Mouse (Mus musculus) cerebral cortex, adult 2 months (tissue): Measurements from ENCODE around the gene Fgf15.

Experiments
- WGBS: fragments of 180-500 bp; shearing (Covaris S2); methylation state at CpG from one replicate; pipeline ENCODE4 v1.1.7; 2018; 5-methylcytosine and 5-hydroxymethylcytosine counted together

The Fgf15 gene

GRCm38 (mm10) chr7:144890661-144891060 is 5.7 kb upstream of the Fgf15 start:
- WGBS: 82% methylated on average over 1 of the region's 1 CpGs

- 78% methylated on average over 2 of the region's 2 CpGs for WGBS
These were observed 4.5 kb upstream of the Fgf15 start for GRCm38 (mm10) chr7:144891863-144892262.

GRCm38 (mm10) chr7:144892322-144892721 is 4.0 kb upstream of the Fgf15 start:
- 62% methylated on average over 6 of the region's 6 CpGs for WGBS

GRCm38 (mm10) chr7:144894191-144894590 is 2.1 kb upstream of the Fgf15 start:
- WGBS: 14% methylated on average over 5 of the region's 5 CpGs

GRCm38 (mm10) chr7:144894706-144895105 is 1.6 kb upstream of the Fgf15 start:
- WGBS: 3% methylated on average over 4 of the region's 4 CpGs

- under 1% methylated on average over 37 of the region's 37 CpGs for WGBS
These were observed 823 bp upstream of the Fgf15 start for GRCm38 (mm10) chr7:144895305-144896111.

GRCm38 (mm10) chr7:144898506-144898905 is 2.2 kb downstream of the Fgf15 start:
- WGBS: 68% methylated on average over 6 of the region's 6 CpGs

- 95% methylated on average over 3 of the region's 3 CpGs for WGBS
These were observed 9.2 kb downstream of the Fgf15 start for GRCm38 (mm10) chr7:144905514-144905913.

- WGBS: 10% methylated on average over 28 of the region's 28 CpGs
These were observed 10.5 kb downstream of the Fgf15 start for GRCm38 (mm10) chr7:144906708-144907397.

- 23% methylated on average over 8 of the region's 8 CpGs for WGBS
These were observed 11.5 kb downstream of the Fgf15 start for GRCm38 (mm10) chr7:144907793-144908192.

GRCm38 (mm10) chr7:144908705-144909104 is 12.4 kb downstream of the Fgf15 start:
- 21% methylated on average over 7 of the region's 7 CpGs for WGBS

GRCm38 (mm10) chr7:144911121-144911520 is 14.8 kb downstream of the Fgf15 start:
- WGBS: 77% methylated on average over 1 of the region's 1 CpGs

- 68% methylated on average over 4 of the region's 4 CpGs for WGBS
These were observed 16.6 kb downstream of the Fgf15 start for GRCm38 (mm10) chr7:144912897-144913296.

GRCm38 (mm10) chr7:144914296-144914947 is 18.1 kb downstream of the Fgf15 start:
- WGBS: 5% methylated on average over 17 of the region's 17 CpGs

GRCm38 (mm10) chr7:144914948-144915750 is 18.8 kb downstream of the Fgf15 start, which contains the start of gene LTO1:
Gene LTO1 (plus strand): TSS chr7:144915100.
- under 1% methylated on average over 55 of the region's 55 CpGs for WGBS

GRCm38 (mm10) chr7:144918823-144919222 is 22.5 kb downstream of the Fgf15 start:
- WGBS: 80% methylated on average over 1 of the region's 1 CpGs

- 84% methylated on average over 2 of the region's 2 CpGs for WGBS
These were observed 31.3 kb downstream of the Fgf15 start for GRCm38 (mm10) chr7:144927591-144927990.

GRCm38 (mm10) chr7:144928009-144928888 is 31.9 kb downstream of the Fgf15 start:
- 85% methylated on average over 4 of the region's 4 CpGs for WGBS

- WGBS: 82% methylated on average over 6 of the region's 6 CpGs
These were observed 32.5 kb downstream of the Fgf15 start for GRCm38 (mm10) chr7:144928889-144929210.

GRCm38 (mm10) chr7:144929506-144929905 is 33.2 kb downstream of the Fgf15 start:
- WGBS: 78% methylated on average over 8 of the region's 8 CpGs

- 70% methylated on average over 5 of the region's 5 CpGs for WGBS
These were observed 33.6 kb downstream of the Fgf15 start for GRCm38 (mm10) chr7:144929931-144930330.
